Comparison of ENCODE assay signal across 9 mouse cellular contexts in genomic region chr11:51643761-51644160, GRCm38 (mm10). TPM values are rescaled to one million over a fixed set of nuclear protein-coding genes. Genes with fewer than 3 reads are reported as not detected.
DNase-seq lines count a peak whose midpoint lies in the region; ATAC-seq lines count a peak whose summit lies in the region.
"Had no signal": no experiment of that assay in that cellular context is flagged by ENCODE, and none has a peak within 500 bp of the region (broad histone marks: within the 10 kb centered on the region; RNA-seq: fewer than 3 reads in every experiment).

No protein-coding gene starts in this region.

- ATAC-seq in lung, embryonic 15.5 days (ENCODE audit: borderline replicate concordance, extremely low read depth, low FRiP score, low TSS enrichment): no peak
- peak; percentile 29 to 38; a peak in 1 of 4 replicates for ATAC-seq in hematopoietic stem cell, adult 5-6 weeks (replicated peaks in 1 of 2; ENCODE audit: insufficient read depth in 1 of 2, low FRiP score in 2 of 2, low TSS enrichment in 1 of 2, low read depth in 1 of 2, poor library complexity in 2 of 2, severe bottlenecking in 2 of 2)
- ATAC-seq: CD4-positive, CD25-positive, alpha-beta regulatory T cell, adult 4 months had no signal

- no peak overlapping the region for H3K4me2 ChIP-seq in lung, embryonic 15.5 days

- peaks cover 43% of the 10 kb centered on the region for H3K4me1 ChIP-seq in lung, embryonic 15.5 days

- no peaks in the 10 kb centered on the region for H3K27me3 ChIP-seq in lung, embryonic 15.5 days

- no peak overlapping the region for H3K4me3 ChIP-seq in lung, embryonic 15.5 days

- WGBS in lung, embryonic 15.5 days: 46% methylated on average over 15 of the region's 15 CpGs

- H3K36me3 ChIP-seq in lung, embryonic 15.5 days: peaks cover 10% of the 10 kb centered on the region

- intact Hi-C loops in gastrocnemius, postnatal 14 days (cut with DNase I; ENCODE audit: low total_unique reads): no loop called here

- peak overlapping the region; percentile 22; the same call in 1 of the 2 replicates for H3K27ac ChIP-seq in lung, embryonic 15.5 days

- peak; percentile 53 for DNase-seq in gastrocnemius, postnatal 14 days
- no peak for DNase-seq in gastrocnemius, adult 8-10 months (ENCODE audit: low spot score in 2 of 2)
- DNase-seq in lung, postnatal 14 days: no peak
- DNase-seq in thymus, postnatal 25 days: peak; percentile 81
- no peak for DNase-seq in ovary, postnatal 36 days (ENCODE audit: low spot score)
- no peak for DNase-seq in frontal cortex, adult 2 months (ENCODE audit: extremely low spot score in 1 of 2, low spot score in 1 of 2)

- H3K9ac ChIP-seq in lung, embryonic 15.5 days: no peak overlapping the region

- no peaks in the 10 kb centered on the region for H3K9me3 ChIP-seq in lung, embryonic 15.5 days

RNA-seq across cellular contexts. Expression of gene N4bp3, which starts 6.9 kb away (rescaled TPM):
- total RNA-seq in gastrocnemius, postnatal 14 days (2021): 10 to 100 TPM in 1 of 2 experiments, 1 to 10 TPM in 1; 8.7 to 12.2 TPM
- 1 to 10 TPM; 2.0 to 3.1 (median 2.5) TPM for total RNA-seq in gastrocnemius, adult 8-10 months (2022)
- polyA plus RNA-seq in lung, embryonic 15.5 days (2015; fragmentation: Nextera tagmentation; extraction: Ambion mirVana): 46.2 and 46.6 TPM in 2 replicates
- total RNA-seq in hematopoietic stem cell, adult 5-6 weeks (2017): 5.7 and 8.4 TPM in 2 replicates
- polyA plus RNA-seq in frontal cortex, adult 2 months (2012; rRNA removed): 6.9 and 9.8 TPM in 2 replicates

RNA-seq across cellular contexts. Expression of gene D930048N14Rik, which starts 7.0 kb away (rescaled TPM):
- total RNA-seq in gastrocnemius, postnatal 14 days (2021): under 1 TPM; 0.33 to 0.60 TPM
- under 1 TPM in 3 of 4 experiments, not detected in 1; 0.15 to 0.19 (median 0.19) TPM for total RNA-seq in gastrocnemius, adult 8-10 months (2022)
- polyA plus RNA-seq in lung, embryonic 15.5 days (2015; fragmentation: Nextera tagmentation; extraction: Ambion mirVana): 2.7 and 3.9 TPM in 2 replicates
- 0.25 TPM in 1 of 2 replicates, not detected in the other for total RNA-seq in hematopoietic stem cell, adult 5-6 weeks (2017)
- 4.8 and 5.7 TPM in 2 replicates for polyA plus RNA-seq in frontal cortex, adult 2 months (2012; rRNA removed)

RNA-seq across cellular contexts. Expression of gene Rmnd5b, which starts 8.1 kb away (rescaled TPM):
- 10 to 100 TPM; 11.8 to 13.3 TPM for total RNA-seq in gastrocnemius, postnatal 14 days (2021)
- 10 to 100 TPM; 10.5 to 13.0 (median 12.3) TPM for total RNA-seq in gastrocnemius, adult 8-10 months (2022)
- polyA plus RNA-seq in lung, embryonic 15.5 days (2015; fragmentation: Nextera tagmentation; extraction: Ambion mirVana): 43.7 and 43.8 TPM in 2 replicates
- total RNA-seq in hematopoietic stem cell, adult 5-6 weeks (2017): 15.6 and 27.8 TPM in 2 replicates
- 60.9 and 67.2 TPM in 2 replicates for polyA plus RNA-seq in frontal cortex, adult 2 months (2012; rRNA removed)

RNA-seq across cellular contexts. Expression of gene Nhp2, which starts 24.2 kb away (rescaled TPM):
- 10 to 100 TPM; 23.8 to 32.7 TPM for total RNA-seq in gastrocnemius, postnatal 14 days (2021)
- 10 to 100 TPM; 23.0 to 28.1 (median 25.8) TPM for total RNA-seq in gastrocnemius, adult 8-10 months (2022)
- polyA plus RNA-seq in lung, embryonic 15.5 days (2015; fragmentation: Nextera tagmentation; extraction: Ambion mirVana): 126 and 144 TPM in 2 replicates
- 64.8 and 83.2 TPM in 2 replicates for total RNA-seq in hematopoietic stem cell, adult 5-6 weeks (2017)
- polyA plus RNA-seq in frontal cortex, adult 2 months (2012; rRNA removed): 64.6 and 68.5 TPM in 2 replicates

RNA-seq across cellular contexts. Expression of gene Hnrnpab, which starts 37.1 kb away (rescaled TPM):
- total RNA-seq in gastrocnemius, postnatal 14 days (2021): 100 to 1,000 TPM; 118 to 144 TPM
- 100 to 1,000 TPM in 2 of 4 experiments, 10 to 100 TPM in 2; 91.0 to 116 (median 101) TPM for total RNA-seq in gastrocnemius, adult 8-10 months (2022)
- 465 and 488 TPM in 2 replicates for polyA plus RNA-seq in lung, embryonic 15.5 days (2015; fragmentation: Nextera tagmentation; extraction: Ambion mirVana)
- total RNA-seq in hematopoietic stem cell, adult 5-6 weeks (2017): 761 and 1,232 TPM in 2 replicates
- polyA plus RNA-seq in frontal cortex, adult 2 months (2012; rRNA removed): 127 and 135 TPM in 2 replicates

Comparison
In these comparisons a context has a peak if more than half of its experiments do, and no peak if none do; other contexts are left out.
1. DNase-seq: peak in gastrocnemius, postnatal 14 days (single experiment) and thymus, postnatal 25 days (single experiment); none in gastrocnemius, adult 8-10 months (0 of 2), lung, postnatal 14 days (single experiment), ovary, postnatal 36 days (single experiment) and frontal cortex, adult 2 months (0 of 2).